Mouse (Mus musculus) stomach, embryonic 15.5 days (tissue): ENCODE results near the gene Rhbdd2. TPM values are rescaled to one million over a fixed set of nuclear protein-coding genes. Genes with fewer than 3 reads are reported as not detected.

Experiments
- ATAC-seq: fragments of 200-750 bp; cut with Nextera tagmentation; 2 replicates; pipeline ENCODE4 v1.8.0; 2017; ENCODE audit warnings: low read depth, moderate number of reproducible peaks, moderate TSS enrichment; ENCODE audit not compliant: insufficient read depth, low FRiP score
- H3K27ac ChIP-seq: fragments of 300-500 bp; sonication (generic); 2 replicates; pipeline ENCODE4 v1.5.1; 2015; ENCODE audit warnings: mild to moderate bottlenecking, inconsistent platforms
- H3K27me3 ChIP-seq: fragments of 300-500 bp; sonication (generic); replicated peaks from 2 replicates; pipeline ENCODE4 v1.6.1; 2015; ENCODE audit warnings: inconsistent platforms
- H3K36me3 ChIP-seq: fragments of 300-500 bp; sonication (generic); 2 replicates; pipeline ENCODE4 v1.6.1; 2015; ENCODE audit warnings: inconsistent platforms
- H3K4me1 ChIP-seq: fragments of 300-500 bp; sonication (generic); 2 replicates; pipeline ENCODE4 v1.6.1; 2015; ENCODE audit warnings: inconsistent platforms
- H3K4me2 ChIP-seq: fragments of 300-500 bp; sonication (generic); 2 replicates; pipeline ENCODE4 v1.6.1; 2015; ENCODE audit warnings: mild to moderate bottlenecking, inconsistent platforms
- H3K4me3 ChIP-seq: fragments of 300-500 bp; sonication (generic); replicated peaks from 2 replicates; pipeline ENCODE4 v1.5.1; 2015; ENCODE audit warnings: inconsistent platforms
- H3K9ac ChIP-seq: fragments of 300-500 bp; sonication (generic); 2 replicates; pipeline ENCODE4 v1.6.1; 2015; ENCODE audit warnings: inconsistent platforms
- H3K9me3 ChIP-seq: fragments of 300-500 bp; sonication (generic); 2 replicates; pipeline ENCODE4 v1.6.1; 2016; ENCODE audit warnings: inconsistent platforms
- WGBS: fragments of 180-500 bp; shearing (Covaris S2); methylation state at CpG from one replicate; pipeline ENCODE4 v1.1.7; 2015; 5-methylcytosine and 5-hydroxymethylcytosine counted together
- polyA plus RNA-seq: library from polyadenylated mRNA; unstranded; fragments of >200 nt; fragmentation: Nextera tagmentation; extraction: Ambion mirVana; gene quantifications from 2 replicates; pipeline ENCODE4 v1.2.1, GENCODE M21; 2015

Rhbdd2 gene
- polyA plus RNA-seq, 1 experiment from 2014 or later: 39.7 TPM

GRCm38 (mm10) chr5:135670881-135671280, 38.5 kb downstream of the Rhbdd2 start:
- whole genome bisulfite sequencing: 49% methylated on average over 2 of the region's 2 CpGs
- ATAC-seq: no peak
- Histone ChIP-seq H3K4me3 (no peak overlapping the region), H3K27me3 (no peaks in the 10 kb centered on the region), H3K9ac (no peak overlapping the region), H3K36me3 (no peaks in the 10 kb centered on the region), H3K27ac (peak overlapping the region; percentile 18; the same call in 1 of the 2 replicates), H3K4me1 (peaks cover 11% of the 10 kb centered on the region), H3K9me3 (no peaks in the 10 kb centered on the region), H3K4me2 (no peak overlapping the region)

- no peaks in the 10 kb centered on the region for H3K27me3 ChIP-seq
- H3K9ac ChIP-seq: no peak overlapping the region
- ATAC-seq: no peak
- no peak overlapping the region for H3K4me3 ChIP-seq
- no peak overlapping the region for H3K4me2 ChIP-seq
- no peaks in the 10 kb centered on the region for H3K36me3 ChIP-seq
- 49% methylated on average over 4 of the region's 4 CpGs for WGBS
- H3K9me3 ChIP-seq: no peaks in the 10 kb centered on the region
- no peak overlapping the region for H3K27ac ChIP-seq
- peaks cover 11% of the 10 kb centered on the region for H3K4me1 ChIP-seq
Observed at GRCm38 (mm10) chr5:135672509-135672908, 40.1 kb downstream of the Rhbdd2 start.

- Histone ChIP-seq H3K4me2 (no peak overlapping the region), H3K9ac (no peak overlapping the region), H3K36me3 (no peaks in the 10 kb centered on the region), H3K9me3 (no peaks in the 10 kb centered on the region), H3K4me1 (peaks cover 11% of the 10 kb centered on the region), H3K27ac (no peak overlapping the region), H3K27me3 (no peaks in the 10 kb centered on the region), H3K4me3 (no peak overlapping the region)
- WGBS: 46% methylated on average over 5 of the region's 5 CpGs
- no peak for ATAC-seq
Observed at GRCm38 (mm10) chr5:135672980-135673379, 40.6 kb downstream of the Rhbdd2 start.

GRCm38 (mm10) chr5:135674349-135674775, 41.9 kb downstream of the Rhbdd2 start:
- H3K27ac ChIP-seq: peak overlapping the region; percentile 35; the same call in 1 of the 2 replicates
- WGBS: 35% methylated on average over 3 of the region's 3 CpGs
- peaks cover 11% of the 10 kb centered on the region for H3K4me1 ChIP-seq
- no peak overlapping the region for H3K9ac ChIP-seq
- no peaks in the 10 kb centered on the region for H3K36me3 ChIP-seq
- no peak overlapping the region for H3K4me3 ChIP-seq
- ATAC-seq: peak; percentile 10; the same call in 1 of the 2 replicates
- H3K4me2 ChIP-seq: no peak overlapping the region
- no peaks in the 10 kb centered on the region for H3K27me3 ChIP-seq
- no peaks in the 10 kb centered on the region for H3K9me3 ChIP-seq

- peak overlapping the region; percentile 26; the same call in 1 of the 2 replicates for H3K27ac ChIP-seq
- no peaks in the 10 kb centered on the region for H3K9me3 ChIP-seq
- H3K36me3 ChIP-seq: no peaks in the 10 kb centered on the region
- peak overlapping the region; percentile 42 for H3K4me2 ChIP-seq
- peaks cover 11% of the 10 kb centered on the region for H3K4me1 ChIP-seq
- ATAC-seq: peak; percentile 61
- H3K4me3 ChIP-seq: no peak overlapping the region
- H3K27me3 ChIP-seq: no peaks in the 10 kb centered on the region
- 1% methylated on average over 11 of the region's 11 CpGs for WGBS
- no peak overlapping the region for H3K9ac ChIP-seq
Observed at GRCm38 (mm10) chr5:135674821-135675220, 42.4 kb downstream of the Rhbdd2 start.

- no peak for ATAC-seq
- Histone ChIP-seq H3K4me1 (peaks cover 11% of the 10 kb centered on the region), H3K9me3 (no peaks in the 10 kb centered on the region), H3K4me2 (no peak overlapping the region), H3K9ac (no peak overlapping the region), H3K27me3 (no peaks in the 10 kb centered on the region), H3K4me3 (no peak overlapping the region), H3K36me3 (no peaks in the 10 kb centered on the region), H3K27ac (no peak overlapping the region)
- WGBS: 74% methylated on average over 3 of the region's 3 CpGs
Observed at GRCm38 (mm10) chr5:135676696-135677095, 44.3 kb downstream of the Rhbdd2 start.

GRCm38 (mm10) chr5:135677251-135677650, 44.8 kb downstream of the Rhbdd2 start:
- Histone ChIP-seq H3K36me3 (no peaks in the 10 kb centered on the region), H3K27me3 (no peaks in the 10 kb centered on the region), H3K9me3 (no peaks in the 10 kb centered on the region), H3K27ac (no peak overlapping the region), H3K9ac (no peak overlapping the region), H3K4me3 (no peak overlapping the region), H3K4me2 (no peak overlapping the region), H3K4me1 (peaks cover 11% of the 10 kb centered on the region)
- ATAC-seq: no peak
- WGBS: 50% methylated on average over 2 of the region's 2 CpGs

- H3K27ac ChIP-seq: no peak overlapping the region
- 93% methylated on average over 6 of the region's 6 CpGs for WGBS
- no peak overlapping the region for H3K9ac ChIP-seq
- H3K27me3 ChIP-seq: no peaks in the 10 kb centered on the region
- no peaks in the 10 kb centered on the region for H3K9me3 ChIP-seq
- no peaks in the 10 kb centered on the region for H3K36me3 ChIP-seq
- H3K4me1 ChIP-seq: peaks cover 7% of the 10 kb centered on the region
- H3K4me2 ChIP-seq: no peak overlapping the region
- H3K4me3 ChIP-seq: no peak overlapping the region
- no peak for ATAC-seq
Observed at GRCm38 (mm10) chr5:135678481-135678880, 46.1 kb downstream of the Rhbdd2 start.

- no peaks in the 10 kb centered on the region for H3K4me1 ChIP-seq
- no peak overlapping the region for H3K4me2 ChIP-seq
- H3K27ac ChIP-seq: no peak overlapping the region
- H3K9ac ChIP-seq: no peak overlapping the region
- ATAC-seq: no peak
- H3K9me3 ChIP-seq: no peaks in the 10 kb centered on the region
- H3K27me3 ChIP-seq: no peaks in the 10 kb centered on the region
- no peak overlapping the region for H3K4me3 ChIP-seq
- no peaks in the 10 kb centered on the region for H3K36me3 ChIP-seq
- WGBS: 79% methylated on average over 6 of the region's 6 CpGs
Observed at GRCm38 (mm10) chr5:135680967-135681545, 48.6 kb downstream of the Rhbdd2 start.

- 96% methylated on average over 5 of the region's 5 CpGs for WGBS
- Histone ChIP-seq H3K4me2 (no peak overlapping the region), H3K9ac (no peak overlapping the region), H3K27ac (no peak overlapping the region), H3K4me1 (no peaks in the 10 kb centered on the region), H3K4me3 (no peak overlapping the region), H3K27me3 (no peaks in the 10 kb centered on the region), H3K36me3 (no peaks in the 10 kb centered on the region), H3K9me3 (no peaks in the 10 kb centered on the region)
- no peak for ATAC-seq
Observed at GRCm38 (mm10) chr5:135682009-135682408, 49.6 kb downstream of the Rhbdd2 start.

GRCm38 (mm10) chr5:135682942-135683570, 50.6 kb downstream of the Rhbdd2 start:
- ATAC-seq: peak; percentile 50
- H3K4me2 ChIP-seq: no peak overlapping the region
- no peaks in the 10 kb centered on the region for H3K9me3 ChIP-seq
- whole genome bisulfite sequencing: 70% methylated on average over 12 of the region's 12 CpGs
- H3K9ac ChIP-seq: no peak overlapping the region
- peaks cover 3% of the 10 kb centered on the region; the same call in 1 of the 2 replicates for H3K4me1 ChIP-seq
- no peaks in the 10 kb centered on the region for H3K27me3 ChIP-seq
- peak overlapping the region; percentile 55; the same call in 1 of the 2 replicates for H3K27ac ChIP-seq
- H3K4me3 ChIP-seq: no peak overlapping the region
- H3K36me3 ChIP-seq: no peaks in the 10 kb centered on the region

GRCm38 (mm10) chr5:135690401-135690800, 58.0 kb downstream of the Rhbdd2 start:
- no peaks in the 10 kb centered on the region for H3K36me3 ChIP-seq
- no peaks in the 10 kb centered on the region for H3K9me3 ChIP-seq
- ATAC-seq: no peak
- H3K4me1 ChIP-seq: peaks cover 27% of the 10 kb centered on the region
- peak overlapping the region; percentile 84 for H3K4me2 ChIP-seq
- 81% methylated on average over 5 of the region's 5 CpGs for WGBS
- no peak overlapping the region for H3K27ac ChIP-seq
- H3K4me3 ChIP-seq: peak overlapping the region; percentile 82
- H3K27me3 ChIP-seq: no peaks in the 10 kb centered on the region
- no peak overlapping the region for H3K9ac ChIP-seq
